Mouse (Mus musculus) stomach, embryonic 15.5 days (tissue): ENCODE measurements at regions not wholly inside any gene's neighbourhood (a gene's known extent, or its start where the extent isn't known, plus 50 kb on each side); places are given as distances from the start of the nearest gene placed in this dataset.

Experiments used
- ATAC-seq: fragments of 200-750 bp; cut with Nextera tagmentation; 2 replicates; pipeline ENCODE4 v1.8.0; 2017; ENCODE audit warnings: low read depth, moderate number of reproducible peaks, moderate TSS enrichment; ENCODE audit not compliant: insufficient read depth, low FRiP score
- H3K27ac ChIP-seq: fragments of 300-500 bp; sonication (generic); 2 replicates; pipeline ENCODE4 v1.5.1; 2015; ENCODE audit warnings: mild to moderate bottlenecking, inconsistent platforms
- H3K27me3 ChIP-seq: fragments of 300-500 bp; sonication (generic); replicated peaks from 2 replicates; pipeline ENCODE4 v1.6.1; 2015; ENCODE audit warnings: inconsistent platforms
- H3K36me3 ChIP-seq: fragments of 300-500 bp; sonication (generic); 2 replicates; pipeline ENCODE4 v1.6.1; 2015; ENCODE audit warnings: inconsistent platforms
- H3K4me1 ChIP-seq: fragments of 300-500 bp; sonication (generic); 2 replicates; pipeline ENCODE4 v1.6.1; 2015; ENCODE audit warnings: inconsistent platforms
- H3K4me2 ChIP-seq: fragments of 300-500 bp; sonication (generic); 2 replicates; pipeline ENCODE4 v1.6.1; 2015; ENCODE audit warnings: mild to moderate bottlenecking, inconsistent platforms
- H3K4me3 ChIP-seq: fragments of 300-500 bp; sonication (generic); replicated peaks from 2 replicates; pipeline ENCODE4 v1.5.1; 2015; ENCODE audit warnings: inconsistent platforms
- H3K9ac ChIP-seq: fragments of 300-500 bp; sonication (generic); 2 replicates; pipeline ENCODE4 v1.6.1; 2015; ENCODE audit warnings: inconsistent platforms
- H3K9me3 ChIP-seq: fragments of 300-500 bp; sonication (generic); 2 replicates; pipeline ENCODE4 v1.6.1; 2016; ENCODE audit warnings: inconsistent platforms
- WGBS: fragments of 180-500 bp; shearing (Covaris S2); methylation state at CpG from one replicate; pipeline ENCODE4 v1.1.7; 2015; 5-methylcytosine and 5-hydroxymethylcytosine counted together

DNA sequence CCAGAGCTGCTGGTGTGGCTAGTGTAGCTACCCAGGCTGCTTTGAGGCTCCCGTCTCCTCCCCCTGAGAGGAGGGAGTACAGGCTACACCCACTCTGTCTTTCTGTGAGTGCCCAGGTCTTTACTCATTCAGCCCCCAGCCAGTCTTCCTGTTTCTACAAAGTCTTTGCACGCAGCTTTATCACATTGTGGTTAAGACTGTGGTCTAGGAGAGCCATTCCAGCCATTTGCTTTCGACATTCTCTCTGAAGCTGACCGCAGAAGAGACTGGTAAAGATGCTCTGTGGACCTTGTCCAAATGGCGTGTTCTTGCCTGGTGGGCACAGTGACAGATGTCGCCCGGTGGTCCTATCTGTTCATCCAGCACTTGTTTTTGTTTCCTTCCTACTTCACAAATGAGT, 62.0 kb downstream of the Tpra1 start:
- H3K9ac ChIP-seq, result no peak overlapping the region
- H3K4me3 ChIP-seq, result no peak overlapping the region
- 70% methylated on average over 7 of the region's 7 CpGs for WGBS
- no peak overlapping the region for H3K27ac ChIP-seq
- no peaks in the 10 kb centered on the region for H3K4me1 ChIP-seq
- no peaks in the 10 kb centered on the region for H3K36me3 ChIP-seq
- no peak overlapping the region for H3K4me2 ChIP-seq
- no peaks in the 10 kb centered on the region for H3K27me3 ChIP-seq
- no peak for ATAC-seq
- no peaks in the 10 kb centered on the region for H3K9me3 ChIP-seq

DNA sequence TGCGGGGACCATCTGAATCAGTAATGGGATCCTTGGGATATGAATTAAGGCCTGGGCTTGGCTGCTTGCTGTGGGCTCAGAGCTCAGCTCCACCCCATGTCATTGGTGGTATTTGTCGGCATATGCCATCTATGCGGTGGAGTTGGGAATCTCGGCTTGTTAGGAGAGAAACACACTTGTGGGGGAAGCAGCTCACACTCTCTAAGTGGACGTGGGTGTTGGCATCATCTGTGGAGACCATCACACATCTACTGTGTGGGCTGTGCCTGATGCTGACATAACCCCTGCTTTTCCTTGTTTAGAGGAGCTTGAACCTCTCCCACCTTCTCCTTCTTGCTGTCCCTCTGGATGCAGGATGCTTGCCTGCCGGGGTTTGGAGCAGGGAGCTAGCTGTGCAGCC, 62.9 kb downstream of the Tpra1 start:
- Histone ChIP-seq H3K4me2 (no peak overlapping the region), H3K9me3 (no peaks in the 10 kb centered on the region), H3K4me1 (no peaks in the 10 kb centered on the region), H3K27ac (no peak overlapping the region), H3K4me3 (no peak overlapping the region), H3K9ac (no peak overlapping the region), H3K36me3 (no peaks in the 10 kb centered on the region), H3K27me3 (no peaks in the 10 kb centered on the region)
- WGBS, result 85% methylated on average over 6 of the region's 6 CpGs
- no peak for ATAC-seq

DNA sequence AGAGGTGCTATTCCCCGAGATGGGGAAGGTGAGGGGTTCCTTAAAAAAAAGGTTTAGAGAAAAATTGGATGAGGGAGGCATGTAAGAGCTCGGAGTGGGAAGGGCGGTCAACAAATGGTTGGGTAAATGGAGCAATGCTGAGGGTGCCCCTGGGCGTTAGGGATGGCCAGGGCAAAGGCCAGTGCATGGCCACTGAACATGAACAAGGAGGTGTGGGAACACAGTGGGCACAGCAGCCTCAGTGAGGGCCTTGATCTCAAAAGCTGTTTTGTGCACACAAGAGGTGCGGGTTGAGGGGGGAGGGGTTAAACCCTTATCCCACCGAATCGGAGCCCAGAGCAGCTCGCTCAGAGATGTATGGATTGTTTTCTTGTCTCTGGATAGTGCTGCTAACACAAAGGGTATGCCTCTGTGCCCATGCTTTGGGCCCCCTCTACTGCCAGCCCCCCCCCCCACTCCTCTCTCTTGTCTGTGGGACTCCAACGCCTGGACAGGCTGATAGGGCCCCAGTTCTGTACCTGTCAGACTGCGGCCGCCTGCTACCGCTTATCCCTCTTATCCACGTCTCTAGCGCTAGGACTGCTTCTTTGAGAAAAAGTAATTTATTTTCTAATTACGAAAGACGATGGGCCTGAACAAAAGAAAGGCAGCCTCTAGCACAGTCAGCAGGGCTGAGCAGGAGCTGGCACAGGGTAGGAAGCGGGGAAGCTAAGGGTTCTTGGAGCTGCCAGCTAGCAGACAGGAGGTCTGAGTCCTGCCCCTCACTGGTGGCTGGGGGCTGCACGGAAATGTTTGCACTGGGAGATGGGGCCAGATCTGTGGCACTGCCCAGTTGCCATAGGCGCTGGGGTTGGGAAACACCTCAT, 63.5 kb downstream of the Tpra1 start:
- H3K27ac ChIP-seq, result no peak overlapping the region
- no peaks in the 10 kb centered on the region for H3K4me1 ChIP-seq
- WGBS, result 62% methylated on average over 19 of the region's 19 CpGs
- no peak for ATAC-seq
- H3K27me3 ChIP-seq, result no peaks in the 10 kb centered on the region
- no peak overlapping the region for H3K4me2 ChIP-seq
- H3K36me3 ChIP-seq, result no peaks in the 10 kb centered on the region
- H3K9ac ChIP-seq, result no peak overlapping the region
- no peaks in the 10 kb centered on the region for H3K9me3 ChIP-seq
- H3K4me3 ChIP-seq, result no peak overlapping the region

DNA sequence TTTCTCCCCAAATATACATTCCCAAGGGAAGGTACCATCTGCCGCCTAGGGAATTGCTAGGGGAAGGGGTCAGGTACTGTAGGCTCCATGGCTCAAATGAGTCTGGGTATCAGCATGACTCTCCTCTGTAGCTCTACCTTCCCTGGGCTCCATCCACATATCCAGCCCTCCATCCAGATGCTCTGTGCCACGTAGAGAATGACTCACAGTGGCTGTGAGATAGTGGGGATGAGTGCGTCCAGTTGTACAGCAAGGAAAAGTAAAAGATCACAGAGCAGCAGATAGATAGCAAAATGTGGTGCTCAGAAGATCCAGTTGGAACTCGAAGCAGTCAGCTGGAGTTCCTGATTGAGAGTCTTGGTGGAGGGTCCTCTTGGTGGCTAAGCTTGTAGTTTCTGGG, 64.5 kb downstream of the Tpra1 start:
- H3K9ac ChIP-seq, result no peak overlapping the region
- H3K27ac ChIP-seq, result no peak overlapping the region
- 72% methylated on average over 4 of the region's 4 CpGs for WGBS
- no peak overlapping the region for H3K4me3 ChIP-seq
- H3K36me3 ChIP-seq, result no peaks in the 10 kb centered on the region
- no peak for ATAC-seq
- no peaks in the 10 kb centered on the region for H3K9me3 ChIP-seq
- H3K27me3 ChIP-seq, result no peaks in the 10 kb centered on the region
- H3K4me2 ChIP-seq, result no peak overlapping the region
- H3K4me1 ChIP-seq, result no peaks in the 10 kb centered on the region

DNA sequence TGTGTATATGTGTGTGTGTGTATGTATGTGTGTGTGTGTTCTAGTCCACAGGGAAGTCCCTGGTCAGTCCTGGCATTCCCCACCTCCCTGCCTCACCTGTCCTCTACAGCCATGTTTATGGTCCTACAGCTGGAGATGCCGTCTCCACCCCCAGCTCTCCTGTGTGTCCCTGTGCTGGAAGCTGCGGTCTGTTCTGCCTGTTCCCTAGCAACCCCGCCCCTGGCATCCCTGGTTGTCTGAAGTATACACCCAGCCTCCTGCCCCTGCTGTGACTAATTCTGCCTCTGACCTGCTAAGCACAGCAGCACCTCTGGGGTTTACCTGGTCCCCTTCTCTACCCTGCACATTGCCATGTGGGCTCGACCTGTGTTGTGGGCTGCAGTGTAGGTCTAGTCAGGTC, 66.8 kb downstream of the Tpra1 start:
- H3K9me3 ChIP-seq, result no peaks in the 10 kb centered on the region
- WGBS, result 63% methylated on average over 4 of the region's 4 CpGs
- ATAC-seq, result no peak

DNA sequence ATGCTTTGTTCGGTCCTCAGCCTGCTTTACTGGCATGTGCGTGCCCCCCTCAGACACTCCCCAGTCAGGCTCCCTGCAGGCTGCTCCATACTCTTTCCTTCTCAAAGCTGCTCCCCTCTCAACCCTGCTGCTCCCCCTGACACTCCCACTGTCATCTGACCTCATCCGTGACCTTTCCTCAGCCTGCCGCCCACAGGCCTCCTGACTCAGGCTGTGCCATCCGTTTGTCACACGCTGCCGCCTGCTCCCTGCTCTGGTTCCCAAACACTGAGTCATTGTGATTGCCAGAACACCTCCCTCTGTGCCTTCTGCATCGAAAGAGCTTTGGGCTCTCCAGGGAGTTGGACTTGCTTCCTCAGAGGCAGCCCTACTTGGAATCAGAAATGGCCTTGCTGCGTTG, 69.7 kb downstream of the Tpra1 start:
- Histone ChIP-seq H3K27ac (no peak overlapping the region), H3K36me3 (no peaks in the 10 kb centered on the region), H3K4me3 (no peak overlapping the region), H3K9ac (no peak overlapping the region), H3K27me3 (no peaks in the 10 kb centered on the region), H3K9me3 (no peaks in the 10 kb centered on the region), H3K4me1 (no peaks in the 10 kb centered on the region), H3K4me2 (no peak overlapping the region)
- ATAC-seq, result no peak
- WGBS, result 39% methylated on average over 9 of the region's 9 CpGs

More for the DNA sequence above, 66.8 kb downstream of the Tpra1 start:
- no peak overlapping the region for H3K27ac ChIP-seq
- H3K4me3 ChIP-seq, result no peak overlapping the region
- H3K36me3 ChIP-seq, result no peaks in the 10 kb centered on the region
- H3K27me3 ChIP-seq, result no peaks in the 10 kb centered on the region
- H3K4me1 ChIP-seq, result no peaks in the 10 kb centered on the region
- H3K9ac ChIP-seq, result no peak overlapping the region
- no peak overlapping the region for H3K4me2 ChIP-seq

DNA sequence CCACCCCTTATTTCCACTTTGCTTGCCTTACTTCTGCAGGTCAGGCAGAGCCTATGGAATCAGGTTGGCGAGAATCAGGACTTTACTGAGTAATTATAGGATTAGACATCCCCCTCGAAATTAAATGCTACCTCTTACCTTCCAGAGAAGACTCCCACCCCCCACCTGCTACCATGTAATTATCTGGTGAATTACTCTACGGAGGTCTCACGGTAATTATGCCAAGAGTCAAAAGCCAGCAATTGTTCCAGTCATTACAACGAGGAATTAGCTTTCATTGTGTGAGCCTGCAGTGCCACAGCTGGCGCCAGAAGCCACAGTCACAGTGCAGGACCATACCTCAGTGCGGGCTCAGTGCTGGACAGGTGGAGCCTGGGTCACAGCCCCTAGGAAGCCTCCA, 72.4 kb downstream of the Tpra1 start:
- WGBS, result 61% methylated on average over 7 of the region's 7 CpGs
- 0 out of 2 replicates have a peak, but pooled peaks cover 4% of the 10 kb centered on the region for H3K27me3 ChIP-seq
- ATAC-seq, result no peak

DNA sequence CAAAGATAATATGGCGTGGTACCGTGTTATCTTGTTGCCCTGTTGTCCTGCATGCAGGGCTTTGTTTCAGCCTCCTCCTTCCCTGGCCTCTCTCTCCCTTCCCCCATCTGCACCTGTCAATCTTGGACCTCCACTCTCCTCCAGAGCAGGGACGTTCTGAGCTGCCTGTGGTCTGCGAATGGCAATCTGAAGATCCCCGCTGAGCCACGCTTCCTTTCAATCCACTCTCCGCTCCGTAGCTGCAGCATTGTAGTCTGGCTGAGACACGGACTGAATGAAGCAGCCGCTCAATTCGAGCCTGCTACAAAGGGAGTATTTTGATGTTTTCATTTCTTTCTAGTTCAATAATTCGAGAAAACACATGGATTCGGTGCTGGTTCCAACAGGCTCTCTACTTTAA, 74.5 kb downstream of the Tpra1 start:
- WGBS, result 12% methylated on average over 13 of the region's 13 CpGs
- no peak overlapping the region for H3K4me3 ChIP-seq
- H3K4me2 ChIP-seq, result no peak overlapping the region
- ATAC-seq, result no peak
- H3K27ac ChIP-seq, result no peak overlapping the region
- H3K9me3 ChIP-seq, result no peaks in the 10 kb centered on the region
- no peak overlapping the region for H3K9ac ChIP-seq
- no peaks in the 10 kb centered on the region for H3K36me3 ChIP-seq
- H3K4me1 ChIP-seq, result no peaks in the 10 kb centered on the region
- 0 out of 2 replicates have a peak, but pooled peaks cover 4% of the 10 kb centered on the region for H3K27me3 ChIP-seq

More for the DNA sequence above, 72.4 kb downstream of the Tpra1 start:
- Histone ChIP-seq H3K36me3 (no peaks in the 10 kb centered on the region), H3K4me3 (no peak overlapping the region), H3K9ac (no peak overlapping the region), H3K4me1 (no peaks in the 10 kb centered on the region), H3K4me2 (no peak overlapping the region), H3K9me3 (no peaks in the 10 kb centered on the region), H3K27ac (no peak overlapping the region)

DNA sequence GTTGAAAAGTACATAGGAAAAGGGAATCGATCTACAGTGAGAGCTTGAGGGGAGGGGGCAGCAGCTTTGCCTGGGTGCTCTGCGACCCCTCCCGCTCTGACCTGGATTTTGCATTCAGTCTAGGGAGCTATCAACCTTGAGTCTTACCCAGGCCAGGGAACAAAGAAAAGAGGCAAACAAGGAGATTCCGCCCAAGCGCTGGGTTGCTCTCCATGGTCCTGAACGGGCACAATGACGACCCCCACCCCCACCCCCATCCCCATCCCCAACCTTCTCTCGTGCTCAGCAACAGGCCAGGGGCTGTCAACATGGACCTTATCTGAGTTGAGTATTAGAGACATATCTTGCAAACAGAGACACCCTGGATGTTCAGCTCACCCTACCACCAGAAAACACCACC, 74.9 kb downstream of the Tpra1 start:
- H3K4me3 ChIP-seq, result no peak overlapping the region
- H3K4me1 ChIP-seq, result no peaks in the 10 kb centered on the region
- no peak overlapping the region for H3K4me2 ChIP-seq
- H3K27me3 ChIP-seq, result 0 out of 2 replicates have a peak, but pooled peaks cover 4% of the 10 kb centered on the region
- no peak for ATAC-seq
- H3K36me3 ChIP-seq, result no peaks in the 10 kb centered on the region
- no peak overlapping the region for H3K9ac ChIP-seq
- 2% methylated on average over 8 of the region's 8 CpGs for WGBS
- no peak overlapping the region for H3K27ac ChIP-seq
- no peaks in the 10 kb centered on the region for H3K9me3 ChIP-seq

DNA sequence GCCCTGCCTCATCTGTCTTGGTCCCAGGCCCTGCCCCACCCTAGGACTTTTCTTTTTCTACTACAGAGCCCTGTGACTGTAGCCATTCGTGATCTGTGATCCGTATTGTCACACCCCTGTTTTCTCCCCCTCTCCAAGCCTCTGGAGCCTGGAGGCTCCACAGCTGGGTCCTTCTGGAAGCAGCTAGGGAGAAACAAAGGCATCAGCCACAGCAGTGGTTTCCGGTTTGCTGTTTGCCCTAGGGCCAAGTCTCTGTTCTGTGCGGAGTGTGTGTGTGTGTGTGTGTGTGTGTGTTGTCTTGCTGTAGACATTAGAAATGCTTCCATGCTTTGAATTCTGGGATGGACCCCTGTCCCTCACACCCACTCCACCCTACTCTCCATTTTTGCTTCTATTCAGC, 76.9 kb downstream of the Tpra1 start:
- no peak for ATAC-seq
- WGBS, result 46% methylated on average over 4 of the region's 4 CpGs
- Histone ChIP-seq H3K4me2 (no peak overlapping the region), H3K27ac (no peak overlapping the region), H3K4me1 (no peaks in the 10 kb centered on the region), H3K9me3 (no peaks in the 10 kb centered on the region), H3K36me3 (no peaks in the 10 kb centered on the region), H3K9ac (no peak overlapping the region), H3K4me3 (no peak overlapping the region), H3K27me3 (0 out of 2 replicates have a peak, but pooled peaks cover 4% of the 10 kb centered on the region)

DNA sequence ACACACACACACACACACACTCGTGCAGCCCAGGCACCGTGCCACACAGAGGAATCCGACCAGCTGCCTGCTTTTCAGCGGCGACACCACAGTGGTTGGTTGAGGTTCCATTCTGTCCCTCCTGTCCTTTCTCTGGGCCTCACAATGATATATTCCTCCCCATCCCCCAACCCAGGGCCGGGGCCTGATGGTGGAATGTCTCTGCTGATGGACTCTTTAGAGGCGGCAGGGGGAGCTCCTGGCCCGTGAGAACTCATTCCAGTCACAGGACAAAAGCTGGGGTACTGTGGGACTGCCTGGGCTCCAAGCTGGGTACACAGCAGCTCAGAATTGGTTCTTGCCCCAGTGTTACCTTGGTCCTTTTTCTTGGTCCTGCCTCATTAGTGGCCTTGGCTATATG, 78.1 kb downstream of the Tpra1 start:
- ATAC-seq, result 0 out of 2 replicates have a peak, but pooled peaks have one; percentile 48
- 3% methylated on average over 8 of the region's 8 CpGs for WGBS
- Histone ChIP-seq H3K4me2 (no peak overlapping the region), H3K36me3 (no peaks in the 10 kb centered on the region), H3K9me3 (no peaks in the 10 kb centered on the region), H3K4me3 (no peak overlapping the region), H3K9ac (no peak overlapping the region), H3K27me3 (0 out of 2 replicates have a peak, but pooled peaks cover 4% of the 10 kb centered on the region), H3K4me1 (no peaks in the 10 kb centered on the region), H3K27ac (no peak overlapping the region)

DNA sequence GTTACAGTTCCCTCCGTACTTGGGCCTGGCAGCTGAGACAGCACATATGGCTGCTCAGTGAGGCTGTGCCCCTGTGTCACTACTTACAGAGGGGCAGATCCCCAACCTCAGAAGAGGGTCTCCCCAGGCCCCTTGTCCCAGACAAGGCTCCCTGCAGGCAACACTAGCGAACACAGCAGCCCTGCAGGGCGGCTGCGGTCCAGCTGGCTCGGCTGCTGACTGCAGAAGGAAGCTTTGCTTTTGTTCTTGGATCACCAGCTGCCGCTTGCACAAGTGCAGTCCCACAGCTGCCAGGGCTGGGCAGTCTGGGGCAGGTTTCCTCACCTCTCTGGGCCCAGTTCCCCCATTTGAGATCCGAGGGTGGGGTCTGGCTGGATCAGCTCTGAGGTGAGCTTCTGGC, 79.5 kb downstream of the Tpra1 start:
- Histone ChIP-seq H3K27ac (no peak overlapping the region), H3K9me3 (no peaks in the 10 kb centered on the region), H3K4me1 (no peaks in the 10 kb centered on the region), H3K4me2 (no peak overlapping the region), H3K27me3 (0 out of 2 replicates have a peak, but pooled peaks cover 4% of the 10 kb centered on the region), H3K9ac (no peak overlapping the region), H3K36me3 (no peaks in the 10 kb centered on the region), H3K4me3 (no peak overlapping the region)
- 26% methylated on average over 7 of the region's 7 CpGs for WGBS
- ATAC-seq, result no peak
